Mouse (Mus musculus) adrenal gland, adult 18-20 months (tissue): Measurements from ENCODE around the gene Slc4a2. TPM values are rescaled to one million over a fixed set of nuclear protein-coding genes. Genes with fewer than 3 reads are reported as not detected.

Experiments
- DNase-seq, 2 experiments: peaks; one replicate each; pipeline ENCODE4 v3.0.0; 2021 to 2022; ENCODE audit warnings: low spot score in 2 of 2
- long read RNA-seq, 2 experiments: library from polyadenylated mRNA; stranded (forward); transcript quantifications; one replicate each; pipeline ENCODE4 v2.0.0; 2021
- total RNA-seq, 2 experiments: library from RNA; stranded (reverse); gene quantifications; 1 replicate in 1 of 2; 2 replicates in 1 of 2; pipeline ENCODE4 v1.2.3; 2021

Gene Slc4a2
- total RNA-seq, result 10 to 100 TPM; 49.3 to 62.3 TPM
- long read RNA-seq, experiment 1, full-length matches to known transcripts, result 55 of 81 reads
- long read RNA-seq, experiment 1, partial matches to known transcripts, result 7 of 81 reads
- long read RNA-seq, experiment 1, other reads (novel, unspliced or antisense), result 19 of 81 reads
- long read RNA-seq, experiment 2, full-length matches to known transcripts, result 38 of 66 reads
- long read RNA-seq, experiment 2, partial matches to known transcripts, result 24 of 66 reads
- long read RNA-seq, experiment 2, other reads (novel, unspliced or antisense), result 4 of 66 reads

DNA sequence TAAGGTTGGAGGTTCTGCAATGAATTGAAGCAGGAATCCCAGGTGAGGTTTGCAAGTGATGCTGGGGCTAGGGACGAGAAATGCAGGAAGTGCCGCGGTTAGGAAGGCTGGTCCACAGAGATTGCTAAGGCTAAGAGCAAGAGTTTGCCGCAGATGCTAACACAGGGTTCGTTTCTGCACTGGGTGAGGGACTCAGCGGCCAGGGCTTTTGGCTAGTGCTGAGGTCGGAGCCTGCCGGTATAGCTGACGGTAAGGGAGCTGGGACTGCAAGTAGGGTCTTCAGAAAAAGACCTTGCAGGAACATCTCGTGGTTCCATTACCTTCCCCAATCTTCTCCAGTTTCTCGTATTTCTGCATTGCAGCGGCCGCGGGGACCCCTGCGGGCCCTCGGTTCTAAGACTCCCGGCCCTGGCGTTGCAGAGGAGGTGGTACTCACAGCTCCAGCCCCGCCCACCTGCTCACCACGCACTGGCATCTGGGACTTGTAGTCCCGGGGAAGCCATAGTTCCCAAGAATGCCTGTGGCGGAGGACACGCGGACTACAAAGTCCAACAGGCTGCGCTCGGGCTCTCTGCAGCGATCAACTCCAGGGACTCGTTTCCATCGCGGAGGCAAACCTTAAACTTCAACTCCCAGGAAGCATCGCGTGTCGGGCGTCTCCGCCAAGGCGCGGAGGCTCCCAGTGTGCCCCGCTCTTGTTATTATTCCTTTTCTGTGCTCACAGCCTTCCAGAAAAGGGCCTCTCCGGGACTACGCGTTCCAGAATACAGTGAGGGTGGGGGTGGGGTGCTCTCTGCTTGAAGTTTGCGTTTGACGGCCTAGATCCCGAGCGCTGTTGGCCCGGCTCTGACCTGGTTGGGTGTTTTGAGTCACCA, at the start of gene Slc4a2, which contains the start of gene Cdk5:
Gene Slc4a2, plus strand, starts transcription at position 709 of the 875 bp plus-strand sequence.
Gene Cdk5, minus strand, starts transcription at position 402 of the 875 bp plus-strand sequence.
- DNase-seq, result peak; percentile 91

DNA sequence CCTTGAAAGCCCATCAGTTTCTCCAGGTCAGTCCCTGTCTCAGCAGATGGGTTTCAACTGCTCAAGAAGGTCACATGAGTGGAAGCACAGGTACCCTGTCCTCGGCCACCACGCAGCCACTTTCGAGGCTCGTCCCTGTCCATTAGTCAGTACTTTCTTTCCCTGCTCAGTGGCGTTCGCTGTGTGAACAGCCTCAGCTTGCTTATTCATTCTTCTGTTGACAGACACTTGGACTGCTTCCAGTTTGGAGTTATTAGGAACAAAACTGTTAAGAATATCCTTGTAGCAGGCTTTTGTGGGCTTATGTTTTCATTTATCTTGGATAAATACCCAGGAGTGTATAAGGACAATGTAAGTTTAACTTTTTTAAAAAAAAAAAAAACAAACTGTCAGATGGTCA, 49.4 kb upstream of the Slc4a2 start:
- DNase-seq, result no peak

DNA sequence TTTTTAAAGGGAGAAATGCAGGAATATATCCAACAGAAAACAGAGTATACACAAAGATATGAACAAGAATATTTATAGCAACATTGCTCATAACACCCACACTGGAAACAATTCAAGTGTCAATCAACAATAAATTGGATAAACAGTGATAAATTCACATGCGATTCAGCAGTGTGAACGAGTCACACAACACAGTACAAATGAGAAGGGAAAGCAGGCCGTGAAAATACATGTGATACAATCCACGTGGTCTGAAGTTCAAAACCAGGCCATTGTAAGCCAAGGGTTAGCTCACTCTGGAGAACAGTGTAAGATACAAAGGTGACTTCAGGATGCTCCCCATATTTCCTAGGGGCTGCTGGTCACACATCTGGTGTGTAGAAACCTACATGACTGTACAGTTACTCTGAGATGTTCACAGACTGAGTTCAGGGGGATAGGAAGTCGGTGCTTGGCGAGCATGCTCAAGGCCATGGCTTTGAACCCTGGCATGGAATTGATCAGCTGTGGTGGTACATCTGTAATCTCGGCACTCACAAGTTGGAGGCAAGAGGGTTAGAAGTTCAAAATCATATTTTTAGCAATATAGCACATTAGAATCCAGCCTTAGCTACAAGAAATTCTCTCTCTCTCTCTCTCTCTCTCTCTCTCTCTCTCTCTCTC, 48.8 kb upstream of the Slc4a2 start:
- no peak for DNase-seq

DNA sequence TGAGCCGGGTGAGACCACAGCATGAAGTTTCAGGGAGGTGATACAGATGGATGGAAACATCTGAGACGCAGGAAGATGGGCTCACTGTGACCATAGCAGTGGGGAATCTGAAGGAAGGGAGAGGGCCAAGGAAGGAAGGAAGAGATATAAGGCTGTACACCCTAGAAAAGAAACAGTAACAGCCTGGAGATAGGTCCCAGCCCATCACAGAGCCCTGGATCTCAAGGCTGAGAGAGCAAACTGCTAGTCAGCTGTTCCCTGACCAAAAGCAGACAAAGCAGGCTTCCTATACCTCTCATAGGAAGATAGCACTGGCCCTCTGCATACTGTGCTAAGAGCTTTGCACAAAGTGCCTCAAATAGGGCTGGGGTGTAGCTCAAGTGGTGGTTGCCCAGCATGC, 44.9 kb upstream of the Slc4a2 start:
- DNase-seq, result no peak

DNA sequence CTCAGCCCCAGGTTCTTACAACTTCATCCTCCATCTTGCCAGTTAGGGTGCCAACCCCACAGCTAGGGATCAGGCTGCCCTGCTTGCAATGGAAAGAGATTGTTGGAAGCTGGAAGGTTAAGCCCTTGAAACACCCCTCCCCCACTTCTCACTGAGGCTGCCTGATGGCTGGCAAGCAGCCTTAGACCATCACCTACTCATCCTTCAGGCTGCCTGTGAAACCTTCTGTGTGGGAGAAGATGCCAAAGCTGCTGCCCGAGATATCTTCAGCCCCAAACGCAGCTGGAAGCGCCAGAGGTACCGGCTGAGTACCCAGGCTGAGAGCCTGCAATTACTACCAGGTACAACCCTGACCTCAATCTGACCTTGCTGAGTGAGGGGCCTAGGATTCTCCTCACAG, 44.1 kb upstream of the Slc4a2 start:
- no peak for DNase-seq

DNA sequence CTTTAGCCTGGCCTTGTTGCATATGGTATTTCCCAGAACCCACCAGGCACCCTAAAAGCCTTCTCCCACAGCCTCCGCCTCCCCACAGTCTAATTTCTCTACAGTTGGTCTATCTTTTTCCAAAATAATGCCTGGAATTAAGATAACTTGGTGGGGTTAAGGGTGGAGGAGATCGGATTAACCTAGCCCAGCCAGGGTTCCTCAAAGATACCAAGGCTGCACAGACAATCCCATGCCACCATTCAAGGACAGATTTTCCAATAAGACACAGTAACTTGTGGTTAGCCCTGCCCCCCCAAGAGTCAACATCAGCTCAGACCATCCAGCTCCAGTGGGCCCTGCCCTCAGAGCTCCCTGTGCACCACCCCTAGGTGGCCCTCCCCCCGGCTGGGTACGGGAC, 43.1 kb upstream of the Slc4a2 start:
- DNase-seq, result no peak

DNA sequence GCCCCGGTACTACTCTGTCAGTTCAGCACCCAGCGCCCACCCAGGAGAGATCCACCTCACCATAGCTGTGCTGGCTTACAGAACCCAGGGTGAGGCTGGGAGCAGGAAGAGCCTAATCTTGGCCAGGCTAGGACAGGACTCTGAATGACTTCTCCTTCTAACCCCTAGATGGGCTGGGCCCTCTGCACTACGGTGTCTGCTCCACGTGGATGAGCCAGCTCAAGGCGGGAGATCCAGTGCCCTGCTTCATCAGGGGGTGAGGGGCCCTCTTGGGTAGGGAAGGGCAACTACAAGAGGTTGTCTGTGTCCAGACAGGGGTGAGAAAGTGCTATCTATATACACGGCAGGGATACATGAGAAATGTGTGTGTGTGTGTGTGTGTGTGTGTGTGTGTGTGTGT, 42.2 kb upstream of the Slc4a2 start:
- no peak for DNase-seq

DNA sequence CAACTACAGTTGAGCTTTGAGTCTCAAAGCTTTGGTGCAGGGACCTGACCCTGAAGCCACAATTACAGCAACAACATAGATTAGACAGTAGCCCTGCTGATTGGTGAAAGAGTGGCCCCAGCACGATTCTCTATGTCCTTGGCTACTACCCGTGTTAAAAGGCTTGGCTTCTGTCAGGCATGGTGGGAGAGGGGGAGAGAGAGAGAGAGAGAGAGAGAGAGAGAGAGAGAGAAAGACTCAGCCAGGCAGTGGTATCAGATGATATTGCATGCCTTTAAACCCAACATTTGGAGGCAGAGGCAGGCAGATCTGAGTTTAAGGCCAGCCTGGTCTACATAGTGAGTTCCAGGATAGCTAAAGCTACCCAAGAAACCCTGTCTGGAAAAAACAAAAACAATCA, 41.6 kb upstream of the Slc4a2 start:
- no peak for DNase-seq

DNA sequence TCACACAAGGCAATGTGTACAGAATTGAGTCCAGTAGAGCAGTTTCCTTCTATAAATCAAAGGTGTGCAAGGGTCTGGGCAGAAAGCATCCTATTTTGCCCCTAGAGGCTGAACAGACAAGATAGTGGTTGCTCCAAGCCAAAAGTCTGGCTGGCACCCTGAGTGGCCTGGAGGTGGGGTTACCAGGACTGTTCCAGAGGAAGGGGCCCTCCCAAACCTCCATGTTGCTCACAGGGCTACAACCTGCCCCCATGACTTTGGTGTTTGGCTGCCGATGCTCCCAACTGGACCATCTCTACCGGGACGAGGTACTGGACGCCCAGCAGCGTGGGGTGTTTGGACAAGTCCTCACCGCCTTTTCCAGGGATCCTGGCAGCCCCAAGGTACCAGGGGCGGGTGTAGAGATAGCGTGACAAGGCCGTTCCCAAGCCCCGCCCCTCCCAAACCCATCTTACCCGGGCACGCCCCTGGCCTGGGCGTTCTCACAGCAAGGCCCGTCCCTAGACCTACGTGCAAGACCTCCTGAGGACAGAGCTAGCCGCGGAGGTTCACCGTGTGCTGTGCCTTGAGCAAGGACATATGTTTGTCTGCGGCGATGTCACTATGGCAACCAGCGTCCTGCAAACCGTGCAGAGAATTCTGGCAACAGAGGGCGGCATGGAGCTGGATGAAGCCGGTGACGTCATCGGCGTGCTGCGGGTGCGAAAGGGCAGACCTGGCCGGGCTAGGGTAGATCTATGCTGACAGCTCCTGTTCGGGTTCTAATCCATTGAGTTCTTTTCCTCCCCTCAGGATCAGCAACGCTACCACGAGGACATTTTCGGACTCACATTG, 40.4 kb upstream of the Slc4a2 start:
- peak; percentile 86 to 87 for DNase-seq

DNA sequence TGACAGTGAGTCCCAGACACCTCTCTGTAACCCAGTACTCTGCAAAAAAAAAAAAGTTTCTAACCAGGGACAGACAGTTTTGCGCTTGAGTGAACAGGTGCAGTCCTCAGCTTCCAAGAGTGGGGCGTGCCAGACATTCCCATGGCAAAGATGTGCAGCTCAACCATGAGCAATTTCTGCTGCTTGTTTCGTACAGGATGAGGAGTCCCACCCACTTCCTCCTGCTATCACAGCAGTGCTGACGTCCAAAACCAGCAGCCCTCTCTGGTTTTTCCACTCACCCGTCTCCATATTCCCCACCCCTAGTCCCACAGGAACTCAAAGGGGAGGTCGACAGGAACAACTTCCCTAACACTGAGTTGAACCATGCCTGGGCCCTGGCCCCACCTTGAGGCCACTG, 39.2 kb upstream of the Slc4a2 start:
- DNase-seq, result no peak

DNA sequence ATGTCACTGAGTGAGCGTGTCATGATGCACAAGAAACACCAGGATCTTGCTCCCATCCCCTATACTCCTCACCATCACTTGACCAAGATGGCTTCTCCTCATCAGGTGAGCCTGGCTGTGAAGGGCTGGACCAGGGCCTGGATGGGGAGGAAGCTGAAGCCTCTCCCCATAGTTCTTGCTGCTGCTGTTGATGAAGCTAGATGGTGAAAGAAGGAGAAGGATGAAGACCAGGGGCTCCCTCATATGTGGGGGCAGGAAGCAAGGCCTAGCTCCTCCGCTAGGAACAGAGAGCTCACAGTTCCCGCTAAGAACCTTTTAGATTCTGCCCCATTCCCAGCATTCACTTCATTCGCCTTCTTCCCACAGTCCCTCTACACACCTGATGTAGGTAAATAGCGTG, 38.3 kb upstream of the Slc4a2 start:
- DNase-seq, result no peak

DNA sequence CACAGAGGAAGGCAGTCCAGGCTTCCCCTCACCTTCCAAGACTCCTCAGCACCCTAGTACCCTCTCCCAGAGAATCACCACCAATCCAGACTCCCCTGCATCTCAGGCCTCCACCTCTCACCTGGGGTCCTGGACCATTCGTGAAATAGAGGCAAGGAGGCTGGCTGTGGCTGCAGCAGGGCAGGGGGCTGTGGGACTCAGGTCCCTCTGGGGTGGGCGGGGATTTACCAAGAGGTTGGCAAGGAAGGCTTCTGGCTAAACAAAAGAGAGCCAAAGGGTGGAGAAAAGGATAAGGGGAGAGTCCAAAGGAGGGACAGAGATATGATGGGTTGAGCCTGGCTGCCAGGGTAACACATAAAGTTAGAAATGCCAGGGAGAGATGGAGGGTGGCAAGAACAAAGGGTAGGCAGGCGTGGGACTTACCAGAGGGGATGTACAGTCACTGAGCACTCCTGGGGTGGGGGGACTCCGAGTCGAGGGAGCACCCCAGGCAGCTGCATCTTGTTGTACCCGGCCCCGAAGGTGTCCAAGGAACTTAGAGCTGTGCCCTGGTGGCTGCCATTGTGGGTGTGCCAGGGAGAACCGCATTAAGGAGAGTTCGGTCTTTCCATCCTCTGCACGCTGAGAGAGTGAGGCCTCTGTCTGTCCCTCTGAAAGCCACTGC, 37.6 kb upstream of the Slc4a2 start:
- no peak for DNase-seq

DNA sequence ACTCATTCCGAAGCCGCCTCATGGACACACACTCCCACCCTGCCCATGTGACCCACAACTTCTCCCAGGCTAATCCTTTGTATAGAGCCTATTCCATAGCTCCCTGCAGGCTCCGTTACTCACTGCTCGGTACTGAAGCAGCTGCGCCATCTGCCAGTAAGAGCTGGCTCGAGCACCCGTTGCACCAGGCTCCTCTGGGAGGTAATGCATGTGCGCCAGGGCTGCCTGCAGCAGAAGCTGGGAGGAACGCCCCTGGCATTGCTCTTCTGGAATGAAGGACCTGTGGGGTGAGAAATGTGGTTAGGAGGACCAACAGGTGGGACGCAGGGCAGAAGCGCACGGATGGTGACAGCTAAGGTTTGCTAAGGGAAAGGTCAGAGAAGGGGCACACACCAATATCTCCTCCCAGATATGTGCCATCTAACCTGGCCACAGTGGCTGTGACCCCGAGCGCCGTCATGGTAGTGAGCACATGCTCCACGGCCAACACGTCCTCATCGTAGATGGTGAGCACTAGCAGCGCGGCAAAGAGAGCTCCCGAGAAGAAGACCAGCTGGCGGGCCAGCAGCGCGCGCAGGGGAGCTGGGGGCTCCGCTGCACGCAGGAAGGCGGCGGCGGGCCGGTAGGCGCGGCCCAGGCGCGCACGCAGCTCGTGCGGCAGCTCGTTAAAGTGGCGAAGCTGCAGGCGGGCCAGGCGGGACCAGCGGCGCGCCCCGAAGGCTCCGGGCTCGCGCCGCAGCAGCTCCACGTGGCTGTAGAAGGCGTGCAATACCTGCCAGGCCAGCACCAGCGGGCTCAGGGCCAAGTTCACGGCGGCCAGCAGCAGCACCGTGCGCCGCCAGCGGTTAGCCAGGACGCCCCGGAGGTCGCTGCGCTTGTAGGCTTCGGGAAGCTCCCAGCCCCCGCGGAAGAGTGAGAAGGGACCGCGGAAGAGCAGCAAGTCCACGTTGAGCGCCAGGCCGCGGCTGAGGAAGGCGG, 36.1 kb upstream of the Slc4a2 start:
- DNase-seq, result peak; percentile 52 to 59

DNA sequence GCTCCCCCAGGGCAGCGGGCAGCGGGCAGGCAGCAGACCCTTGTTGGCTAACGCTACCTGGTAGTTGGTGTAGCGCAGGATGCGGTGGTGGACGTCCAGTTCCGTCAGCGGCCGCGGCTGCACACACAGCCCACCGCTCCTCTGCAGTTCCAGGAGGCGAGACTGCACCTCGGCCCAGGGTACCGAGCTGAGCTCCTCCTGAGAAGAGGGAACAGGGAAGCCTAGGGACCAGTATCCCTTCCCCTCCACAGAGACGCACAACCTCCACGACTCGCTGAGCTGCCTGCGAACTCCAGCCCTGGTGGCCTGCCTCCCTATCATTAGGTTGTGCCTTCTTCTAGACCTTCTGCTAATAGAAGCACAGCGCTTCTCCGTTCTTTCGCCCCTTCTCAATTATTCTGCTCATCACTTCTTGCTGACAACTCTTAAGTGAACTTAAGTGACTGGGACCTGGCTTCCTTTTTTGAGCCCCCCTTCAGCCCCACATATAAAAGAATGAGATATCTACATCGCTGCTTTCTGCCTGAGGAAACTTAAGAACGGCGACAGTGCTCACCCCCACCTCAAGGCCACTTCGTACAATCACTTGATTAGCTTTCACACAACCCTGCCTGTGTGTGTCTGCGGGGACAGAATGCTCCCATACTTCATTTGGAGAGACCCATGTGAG, 35.3 kb upstream of the Slc4a2 start:
- DNase-seq, result no peak

DNA sequence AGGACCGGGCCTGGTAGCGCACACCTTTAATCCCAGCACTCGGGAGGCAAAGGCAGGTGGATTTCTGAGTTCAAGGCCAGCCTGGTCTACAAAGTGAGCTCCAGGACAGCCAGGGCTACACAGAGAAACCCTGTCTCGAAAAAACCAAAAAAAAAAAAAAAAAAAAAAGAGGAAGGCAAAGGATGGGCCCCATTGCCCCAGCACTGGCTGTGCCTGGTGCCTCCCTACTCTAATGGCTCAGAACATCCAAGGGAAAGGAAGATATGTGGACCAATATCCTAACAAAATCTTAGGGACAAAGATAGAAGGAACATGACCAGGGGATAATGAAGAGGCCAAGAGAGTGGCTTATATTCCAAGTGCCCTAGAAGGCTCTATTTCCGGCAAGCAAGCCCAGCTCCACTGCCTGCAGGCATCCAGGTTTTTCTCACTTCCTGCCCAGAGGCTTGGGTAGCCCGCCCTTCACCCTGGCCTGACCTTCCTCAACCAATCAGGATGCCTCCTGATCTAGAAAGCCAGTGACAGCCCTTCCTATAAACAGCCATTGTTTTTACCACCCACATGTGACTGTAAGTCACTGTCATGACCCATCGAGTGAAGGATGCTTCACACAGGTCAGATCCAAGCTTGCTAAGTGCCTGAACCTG, 34.5 kb upstream of the Slc4a2 start:
- DNase-seq, result no peak

DNA sequence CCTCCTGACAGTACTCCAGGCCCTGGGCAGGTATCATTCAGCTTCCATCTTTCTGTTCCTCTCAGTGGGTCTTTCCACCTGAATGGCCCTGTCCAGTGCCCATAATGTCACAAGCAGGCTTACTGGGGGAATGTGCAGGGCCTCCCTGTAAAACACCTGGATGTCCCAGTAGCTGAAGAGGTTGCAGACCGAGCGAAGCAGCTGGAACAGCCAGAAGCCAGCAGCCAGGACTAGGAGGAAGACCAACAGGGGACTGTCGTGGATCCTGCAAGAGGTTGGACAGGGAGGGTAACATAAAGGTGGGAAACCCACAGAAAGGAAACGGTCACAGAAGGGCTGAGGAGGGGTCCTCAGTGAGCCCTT, 34.0 kb upstream of the Slc4a2 start:
- DNase-seq, result no peak

DNA sequence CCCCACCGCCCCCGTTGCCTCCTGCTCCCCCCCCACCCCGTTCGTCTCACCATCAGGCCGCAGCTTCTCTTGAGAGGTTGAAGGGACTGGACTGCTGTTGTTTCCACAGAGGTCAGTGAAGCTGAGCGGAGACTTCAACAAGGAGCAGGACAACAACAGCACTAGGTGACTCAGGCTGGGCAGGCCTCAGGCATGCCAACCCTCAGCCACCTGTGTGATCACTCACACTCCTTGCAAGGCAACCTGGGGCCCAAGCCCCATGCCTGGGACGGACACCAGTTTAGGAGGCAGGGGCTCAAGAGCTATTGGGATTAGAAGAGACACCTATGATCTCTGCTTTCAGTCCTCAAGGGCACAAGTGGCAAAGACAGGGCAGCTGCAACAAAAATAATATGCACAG, 31.8 kb upstream of the Slc4a2 start, which contains the start of gene Atg9b:
Gene Atg9b, minus strand, starts transcription at position 280 of the 400 bp plus-strand sequence.
- DNase-seq, result no peak

DNA sequence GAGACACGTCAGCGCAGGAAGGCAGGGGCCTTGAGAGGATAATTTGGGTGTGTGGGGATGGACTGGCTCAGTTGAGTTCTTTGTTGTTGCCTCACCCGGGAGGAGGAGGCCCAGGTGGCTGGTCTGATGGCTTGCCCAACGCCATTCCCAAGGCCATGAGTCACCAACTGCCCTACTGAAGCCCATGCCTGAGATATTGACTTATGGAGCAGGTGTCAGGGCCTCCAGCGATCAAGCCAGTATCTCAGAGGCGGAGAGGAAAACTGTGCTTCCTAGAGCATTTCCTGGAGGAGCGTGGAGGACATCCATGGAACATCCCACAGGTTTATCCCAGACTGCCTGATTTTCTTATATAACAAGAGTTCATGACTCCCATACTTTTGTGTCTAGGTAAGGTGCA, 30.9 kb upstream of the Slc4a2 start:
- DNase-seq, result no peak
